In genomic region chr14:48674036-48674831, GRCm38 (mm10) we compare ENCODE assay signal across 11 mouse cellular contexts. TPM values are rescaled to one million over a fixed set of nuclear protein-coding genes. Genes with fewer than 3 reads are reported as not detected.
A peak's percentile ranks its signal among the peaks of the same experiment; 100 is the strongest.
DNase-seq lines count a peak whose midpoint lies in the region; ATAC-seq and TF ChIP-seq lines count a peak whose summit lies in the region.
"Had no signal": no experiment of that assay in that cellular context is flagged by ENCODE, and none has a peak within 500 bp of the region (broad histone marks: within the 10 kb centered on the region; RNA-seq: fewer than 3 reads in every experiment).

No protein-coding gene starts in this region.

- intact Hi-C loops in heart, postnatal 36 days (cut with DNase I): no loop called here
- intact Hi-C loops in left cerebral cortex, postnatal 10 days (cut with DNase I): no loop called here

- H3K4me3 ChIP-seq in heart, embryonic 11.5 days (ENCODE audit: low read depth, low read length): peak overlapping the region; percentile 29
- H3K4me3 ChIP-seq in forebrain, embryonic 12.5 days (replicated peaks): peak overlapping the region; percentile 38
- H3K4me3 ChIP-seq in limb, embryonic 15.5 days: peak overlapping the region; percentile 10; the same call in 1 of the 2 replicates
- no peak overlapping the region for H3K4me3 ChIP-seq in thymus, adult 2 months (ENCODE audit: control insufficient read depth, insufficient read depth, low read length)
- H3K4me3 ChIP-seq: liver, embryonic 13.5 days had no signal

- no peaks in the 10 kb centered on the region for H3K9me3 ChIP-seq in heart, embryonic 11.5 days (replicated peaks; ENCODE audit: control insufficient read depth, low read length)
- H3K9me3 ChIP-seq in forebrain, embryonic 12.5 days: no peaks in the 10 kb centered on the region
- no peaks in the 10 kb centered on the region for H3K9me3 ChIP-seq in limb, embryonic 15.5 days
- H3K9me3 ChIP-seq: liver, embryonic 13.5 days had no signal

- ATAC-seq in heart, embryonic 11.5 days (replicated peaks; ENCODE audit: insufficient number of reproducible peaks, low FRiP score, low TSS enrichment): 0 out of 2 replicates have a peak, but pooled peaks have one; percentile 35
- ATAC-seq in forebrain, embryonic 12.5 days (ENCODE audit: low FRiP score): peak; percentile 36
- no peak for ATAC-seq in limb, embryonic 15.5 days (ENCODE audit: insufficient number of reproducible peaks, low FRiP score, low TSS enrichment, low read depth)

- peaks cover 65% of the 10 kb centered on the region for H3K27me3 ChIP-seq in heart, embryonic 11.5 days (ENCODE audit: control insufficient read depth, insufficient read depth, low read length)
- peaks cover 71% of the 10 kb centered on the region for H3K27me3 ChIP-seq in forebrain, embryonic 12.5 days
- peaks cover 88% of the 10 kb centered on the region for H3K27me3 ChIP-seq in limb, embryonic 15.5 days
- peaks cover 8% of the 10 kb centered on the region; the same call in 1 of the 2 replicates for H3K27me3 ChIP-seq in thymus, adult 2 months (ENCODE audit: control insufficient read depth, insufficient read depth, low read length)

- 1% methylated on average over 36 of the region's 36 CpGs for WGBS in heart, embryonic 11.5 days (ENCODE audit: insufficient replicate concordance)
- 3% methylated on average over 36 of the region's 36 CpGs for WGBS in forebrain, embryonic 12.5 days
- WGBS in limb, embryonic 15.5 days: 2% methylated on average over 36 of the region's 36 CpGs
- 11% methylated on average over 36 of the region's 36 CpGs for WGBS in thymus, adult 2 months

- no peak for DNase-seq in heart, postnatal 36 days
- peak; percentile 74 for DNase-seq in R1 (ENCODE audit: low read depth, low spot score)
- DNase-seq in thymus, adult 2 months: no peak
- DNase-seq in left cerebral cortex, postnatal 10 days (ENCODE audit: extremely low spot score in 1 of 2, low spot score in 2 of 2): no peak
- DNase-seq in frontal cortex, postnatal 10 days (ENCODE audit: low spot score in 2 of 2): no peak
- DNase-seq: adrenal gland, postnatal 36 days; kidney, adult 11 months; liver, embryonic 13.5 days had no signal

- no peak for TF ChIP-seq POLR2A in thymus, adult 2 months (IDR thresholded peaks at IDR 0.05; ENCODE audit: control insufficient read depth, extremely low read depth, insufficient read depth, low read length, poor library complexity)

- peak overlapping the region; percentile 50 for H3K4me2 ChIP-seq in heart, embryonic 11.5 days
- peak overlapping the region; percentile 65 for H3K4me2 ChIP-seq in forebrain, embryonic 12.5 days
- peak overlapping the region; percentile 17; the same call in 1 of the 2 replicates for H3K4me2 ChIP-seq in limb, embryonic 15.5 days
- H3K4me2 ChIP-seq: liver, embryonic 13.5 days had no signal

- no peaks in the 10 kb centered on the region for H3K36me3 ChIP-seq in heart, embryonic 11.5 days (ENCODE audit: control insufficient read depth, insufficient read depth, low read length)
- no peaks in the 10 kb centered on the region for H3K36me3 ChIP-seq in forebrain, embryonic 12.5 days (replicated peaks)
- no peaks in the 10 kb centered on the region for H3K36me3 ChIP-seq in limb, embryonic 15.5 days
- no peaks in the 10 kb centered on the region for H3K36me3 ChIP-seq in thymus, adult 2 months (ENCODE audit: control insufficient read depth, insufficient read depth, low read length)
- H3K36me3 ChIP-seq: liver, embryonic 13.5 days had no signal

- H3K9ac ChIP-seq in heart, embryonic 11.5 days (ENCODE audit: low read depth, low read length): no peak overlapping the region
- H3K9ac ChIP-seq in forebrain, embryonic 12.5 days: peak overlapping the region; percentile 71
- H3K9ac ChIP-seq in limb, embryonic 15.5 days: no peak overlapping the region
- H3K9ac ChIP-seq: liver, embryonic 13.5 days had no signal

- H3K4me1 ChIP-seq in heart, embryonic 11.5 days (ENCODE audit: control insufficient read depth, insufficient read depth, low read length): peaks cover 7% of the 10 kb centered on the region
- H3K4me1 ChIP-seq in forebrain, embryonic 12.5 days: peaks cover 34% of the 10 kb centered on the region
- H3K4me1 ChIP-seq in limb, embryonic 15.5 days: peaks cover 8% of the 10 kb centered on the region
- no peaks in the 10 kb centered on the region for H3K4me1 ChIP-seq in thymus, adult 2 months (replicated peaks; ENCODE audit: control insufficient read depth, insufficient read depth, low read length)
- H3K4me1 ChIP-seq: liver, embryonic 13.5 days had no signal

- no peak overlapping the region for H3K27ac ChIP-seq in heart, embryonic 11.5 days (ENCODE audit: low read depth, low read length)
- H3K27ac ChIP-seq in forebrain, embryonic 12.5 days: peak overlapping the region; percentile 9; the same call in 1 of the 2 replicates
- no peak overlapping the region for H3K27ac ChIP-seq in limb, embryonic 15.5 days
- H3K27ac ChIP-seq in thymus, adult 2 months (ENCODE audit: control insufficient read depth, insufficient read depth, low read length): no peak overlapping the region
- H3K27ac ChIP-seq: liver, embryonic 13.5 days had no signal

- TF ChIP-seq CTCF in thymus, adult 2 months (IDR thresholded peaks at IDR 0.05; ENCODE audit: borderline replicate concordance, control insufficient read depth, extremely low read depth, insufficient read depth, low read length, poor library complexity): no peak

RNA-seq across cellular contexts. Expression of gene Otx2, which starts 0.6 kb away (rescaled TPM):
- polyA plus RNA-seq in heart, embryonic 11.5 days (2014; fragmentation: Nextera tagmentation; extraction: Ambion mirVana): 0.52 TPM in 1 of 2 replicates, not detected in the other
- not detected for total RNA-seq in heart, postnatal 36 days (2021)
- polyA plus RNA-seq in forebrain, embryonic 12.5 days (2016; fragmentation: Nextera tagmentation; extraction: Ambion mirVana): 56.7 and 59.3 TPM in 2 replicates
- polyA plus RNA-seq in limb, embryonic 15.5 days (2015; fragmentation: Nextera tagmentation; extraction: Ambion mirVana): not detected in 2 replicates
- 0.11 TPM in 1 of 2 replicates, not detected in the other for polyA plus RNA-seq in thymus, adult 2 months (2012; rRNA removed)
- total RNA-seq in left cerebral cortex, postnatal 10 days (2021): under 1 TPM in 1 of 2 experiments, not detected in 1; 0.49 TPM
- total RNA-seq: adrenal gland, postnatal 36 days had no signal
- polyA plus RNA-seq: liver, embryonic 13.5 days had no signal

Comparison
In these comparisons a context has a peak if more than half of its experiments do, and no peak if none do; other contexts are left out.
1. RNA of gene Otx2, which starts 0.6 kb away (polyA plus RNA-seq): 56.7 to 59.3 TPM in forebrain, embryonic 12.5 days; 0.52 TPM in heart, embryonic 11.5 days, not detected in limb, embryonic 15.5 days and 0.11 TPM in thymus, adult 2 months; every median in the first group is over 10 times any median in the second.
2. Peak in every context shown above with its lines, with median percentiles within 50 percentile points of each other: H3K4me2 ChIP-seq.